Mouse (Mus musculus) kidney, embryonic 16.5 days (tissue): ENCODE data around the gene Plcxd3. TPM values are rescaled to one million over a fixed set of nuclear protein-coding genes. Genes with fewer than 3 reads are reported as not detected.

ENCODE experiments used
- ATAC-seq: fragments of 200-750 bp; cut with Nextera tagmentation; 2 replicates; pipeline ENCODE4 v1.8.0; 2017; ENCODE audit warnings: moderate TSS enrichment; ENCODE audit not compliant: low FRiP score, low TSS enrichment
- H3K27ac ChIP-seq: fragments of 300-500 bp; sonication (generic); 2 replicates; pipeline ENCODE4 v1.5.1; 2014; ENCODE audit warnings: low read length
- H3K27me3 ChIP-seq: fragments of 300-500 bp; sonication (generic); 2 replicates; pipeline ENCODE4 v1.6.1; 2014; ENCODE audit warnings: low read length, control low read depth, mixed read lengths; ENCODE audit not compliant: insufficient read depth
- H3K36me3 ChIP-seq: fragments of 300-500 bp; sonication (generic); 2 replicates; pipeline ENCODE4 v1.6.1; 2014; ENCODE audit warnings: low read length, control low read depth, mixed read lengths; ENCODE audit not compliant: insufficient read depth
- H3K4me1 ChIP-seq: fragments of 300-500 bp; sonication (generic); 2 replicates; pipeline ENCODE4 v1.6.1; 2014; ENCODE audit warnings: low read length, control low read depth, mixed read lengths; ENCODE audit not compliant: insufficient read depth
- H3K4me2 ChIP-seq: fragments of 300-500 bp; sonication (generic); replicated peaks from 2 replicates; pipeline ENCODE4 v1.6.1; 2014; ENCODE audit warnings: low read depth, low read length
- H3K4me3 ChIP-seq: fragments of 300-500 bp; sonication (generic); 2 replicates; pipeline ENCODE4 v1.5.1; 2014; ENCODE audit warnings: mild to moderate bottlenecking, low read length
- H3K9ac ChIP-seq: fragments of 300-500 bp; sonication (generic); replicated peaks from 2 replicates; pipeline ENCODE4 v1.6.1; 2014; ENCODE audit warnings: low read length
- H3K9me3 ChIP-seq: fragments of 300-500 bp; sonication (generic); 2 replicates; pipeline ENCODE4 v1.6.1; 2016; ENCODE audit warnings: low read length, control low read depth
- whole genome bisulfite sequencing: fragments of 180-500 bp; shearing (Covaris S2); extraction: QIAGEN DNeasy Blood & Tissue Kit; methylation state at CpG from one replicate; pipeline ENCODE4 v1.1.7; 2014; 5-methylcytosine and 5-hydroxymethylcytosine counted together
- polyA plus RNA-seq: library from polyadenylated mRNA; unstranded; fragments of >200 nt; fragmentation: Nextera tagmentation; extraction: Ambion mirVana; gene quantifications from 2 replicates; pipeline ENCODE4 v1.2.1, GENCODE M21; 2015

Gene Plcxd3
- 2.1 and 3.2 TPM in 2 replicates for polyA plus RNA-seq

GRCm38 (mm10) chr15:4375423-4376220 lies at the start of gene Plcxd3:
Gene Plcxd3 (plus strand): TSS chr15:4375491.
- no peaks in the 10 kb centered on the region for H3K9me3 ChIP-seq
- H3K36me3 ChIP-seq: no peaks in the 10 kb centered on the region
- H3K4me1 ChIP-seq: peaks cover 11% of the 10 kb centered on the region; the same call in 1 of the 2 replicates
- WGBS: under 1% methylated on average over 33 of the region's 33 CpGs
- H3K9ac ChIP-seq: peak within 1 kb of the TSS; percentile 20; the same call in 1 of the 2 replicates
- peak; percentile 88 for ATAC-seq
- H3K27me3 ChIP-seq: peaks cover 4% of the 10 kb centered on the region
- no peak within 1 kb of the TSS for H3K27ac ChIP-seq
- peak within 1 kb of the TSS; percentile 49 for H3K4me3 ChIP-seq
- H3K4me2 ChIP-seq: peak within 1 kb of the TSS; percentile 77

DNA sequence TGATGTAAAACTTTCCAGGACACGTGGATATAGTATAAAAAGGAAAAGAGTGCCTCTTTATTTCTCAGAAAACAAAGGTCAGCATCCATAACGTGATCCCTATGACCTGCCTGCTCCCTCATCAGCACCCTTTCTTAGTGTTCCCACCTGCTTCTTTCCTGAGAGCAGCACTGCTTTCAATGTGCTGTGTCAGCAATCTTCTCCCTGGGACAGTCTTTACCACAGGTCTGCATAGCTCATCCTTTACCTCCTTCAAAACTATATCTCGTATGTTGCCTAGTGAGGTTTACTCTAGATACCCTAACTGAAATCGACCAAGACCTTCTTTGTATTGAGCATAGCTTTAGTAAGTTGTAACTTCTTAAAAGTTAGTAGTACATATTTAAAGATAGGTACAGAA lies 43.4 kb upstream of the Plcxd3 start:
- no peaks in the 10 kb centered on the region for H3K9me3 ChIP-seq
- no peaks in the 10 kb centered on the region for H3K27me3 ChIP-seq
- 82% methylated on average over 4 of the region's 4 CpGs for WGBS

GRCm38 (mm10) chr15:4341620-4342019 lies 33.7 kb upstream of the Plcxd3 start:
- no peak overlapping the region for H3K27ac ChIP-seq
- H3K27me3 ChIP-seq: no peaks in the 10 kb centered on the region
- H3K4me1 ChIP-seq: no peaks in the 10 kb centered on the region
- no peaks in the 10 kb centered on the region for H3K36me3 ChIP-seq
- ATAC-seq: no peak
- no peak overlapping the region for H3K9ac ChIP-seq
- H3K4me3 ChIP-seq: no peak overlapping the region
- H3K4me2 ChIP-seq: no peak overlapping the region
- WGBS: 25% methylated on average over 4 of the region's 4 CpGs
- no peaks in the 10 kb centered on the region for H3K9me3 ChIP-seq

More for the DNA sequence above, 43.4 kb upstream of the Plcxd3 start:
- H3K27ac ChIP-seq: no peak overlapping the region
- H3K4me2 ChIP-seq: no peak overlapping the region
- H3K4me3 ChIP-seq: no peak overlapping the region
- no peaks in the 10 kb centered on the region for H3K36me3 ChIP-seq
- H3K9ac ChIP-seq: no peak overlapping the region
- no peak for ATAC-seq
- H3K4me1 ChIP-seq: no peaks in the 10 kb centered on the region

DNA sequence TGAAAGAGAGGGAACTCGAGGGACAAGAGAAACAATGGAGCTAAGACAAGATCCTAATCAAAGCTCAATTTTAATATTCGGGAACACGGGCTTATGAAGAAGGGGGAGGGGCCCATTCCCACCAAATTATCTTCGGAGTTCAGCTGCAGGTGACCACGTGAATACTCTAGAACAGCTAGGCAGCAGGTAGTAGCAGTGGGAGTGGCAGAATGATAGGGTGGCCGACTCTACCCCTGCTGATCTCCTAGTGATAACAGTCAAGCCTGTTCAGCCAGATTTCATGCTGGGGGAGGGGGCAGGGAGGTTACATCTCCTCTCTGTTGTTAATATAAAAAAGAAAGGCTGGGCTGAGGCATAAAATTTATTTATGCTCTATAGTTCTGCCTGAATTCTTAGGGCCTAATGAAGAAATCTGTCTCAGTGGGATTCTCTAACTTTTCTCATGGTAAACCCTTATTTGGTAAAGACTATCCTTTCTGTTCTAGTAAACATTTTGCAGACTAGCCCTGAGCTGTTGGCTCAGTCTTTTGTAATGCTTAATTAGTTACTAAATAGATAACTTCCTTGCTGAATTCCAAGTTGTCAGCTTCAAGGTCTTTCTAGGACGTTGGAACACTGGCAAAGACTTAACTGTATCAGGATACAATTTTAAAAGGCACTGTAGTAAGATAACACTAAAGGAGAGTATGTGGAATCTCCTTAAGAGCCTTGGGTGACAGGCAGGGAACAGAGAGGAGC lies 26.3 kb upstream of the Plcxd3 start:
- H3K4me2 ChIP-seq: no peak overlapping the region
- no peak overlapping the region for H3K4me3 ChIP-seq
- 35% methylated on average over 7 of the region's 7 CpGs for WGBS
- ATAC-seq: no peak
- no peak overlapping the region for H3K27ac ChIP-seq
- H3K36me3 ChIP-seq: no peaks in the 10 kb centered on the region
- no peaks in the 10 kb centered on the region for H3K9me3 ChIP-seq
- H3K4me1 ChIP-seq: no peaks in the 10 kb centered on the region
- no peaks in the 10 kb centered on the region for H3K27me3 ChIP-seq
- H3K9ac ChIP-seq: no peak overlapping the region

- no peak overlapping the region for H3K27ac ChIP-seq
- H3K9me3 ChIP-seq: 0 out of 2 replicates have a peak, but pooled peaks cover 4% of the 10 kb centered on the region
- H3K4me2 ChIP-seq: no peak overlapping the region
- H3K9ac ChIP-seq: no peak overlapping the region
- no peaks in the 10 kb centered on the region for H3K27me3 ChIP-seq
- H3K36me3 ChIP-seq: no peaks in the 10 kb centered on the region
- no peak overlapping the region for H3K4me3 ChIP-seq
- WGBS: 70% methylated on average over 11 of the region's 11 CpGs
- ATAC-seq: no peak
- H3K4me1 ChIP-seq: no peaks in the 10 kb centered on the region
Measured at GRCm38 (mm10) chr15:4356397-4356796, 18.9 kb upstream of the Plcxd3 start.

- Histone ChIP-seq H3K36me3 (no peaks in the 10 kb centered on the region), H3K4me3 (no peak overlapping the region), H3K9ac (no peak overlapping the region), H3K4me2 (no peak overlapping the region), H3K4me1 (no peaks in the 10 kb centered on the region), H3K27me3 (no peaks in the 10 kb centered on the region), H3K27ac (no peak overlapping the region), H3K9me3 (0 out of 2 replicates have a peak, but pooled peaks cover 4% of the 10 kb centered on the region)
- ATAC-seq: no peak
- 82% methylated on average over 4 of the region's 4 CpGs for WGBS
Measured at GRCm38 (mm10) chr15:4357706-4358105, 17.6 kb upstream of the Plcxd3 start.

DNA sequence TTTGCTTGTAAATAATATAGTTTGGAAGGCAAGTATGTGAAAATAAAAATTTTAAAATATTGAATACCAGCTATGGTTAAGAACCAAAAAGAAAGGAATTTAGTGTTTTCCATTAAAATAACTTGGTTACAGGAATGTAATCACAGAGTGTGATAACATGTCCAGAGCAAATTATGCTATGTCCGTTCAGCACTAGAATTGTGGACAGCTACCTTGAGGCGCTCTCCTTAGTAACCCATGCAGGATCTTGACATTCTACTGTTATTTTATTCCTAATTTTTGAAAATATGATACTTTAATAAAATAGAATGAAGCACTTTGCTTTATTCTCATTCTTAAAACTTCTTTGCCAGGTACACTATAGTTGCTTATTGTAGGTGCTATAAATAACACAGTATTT lies 7.5 kb upstream of the Plcxd3 start:
- Histone ChIP-seq H3K36me3 (no peaks in the 10 kb centered on the region), H3K4me3 (no peak overlapping the region), H3K27ac (no peak overlapping the region), H3K9me3 (no peaks in the 10 kb centered on the region), H3K4me1 (no peaks in the 10 kb centered on the region), H3K9ac (no peak overlapping the region), H3K4me2 (no peak overlapping the region), H3K27me3 (no peaks in the 10 kb centered on the region)
- no peak for ATAC-seq
- 51% methylated on average over 2 of the region's 2 CpGs for WGBS

GRCm38 (mm10) chr15:4374453-4374990 lies 769 bp upstream of the Plcxd3 start:
- 45% methylated on average over 6 of the region's 6 CpGs for WGBS
- H3K4me1 ChIP-seq: peaks cover 11% of the 10 kb centered on the region; the same call in 1 of the 2 replicates
- H3K36me3 ChIP-seq: no peaks in the 10 kb centered on the region
- H3K9me3 ChIP-seq: no peaks in the 10 kb centered on the region
- H3K4me2 ChIP-seq: peak overlapping the region; percentile 77; the same call in 1 of the 2 replicates
- ATAC-seq: no peak
- H3K27ac ChIP-seq: no peak overlapping the region
- H3K9ac ChIP-seq: no peak overlapping the region
- peak overlapping the region; percentile 49 for H3K4me3 ChIP-seq
- peaks cover 4% of the 10 kb centered on the region for H3K27me3 ChIP-seq

GRCm38 (mm10) chr15:4375031-4375422 lies 264 bp upstream of the Plcxd3 start:
- Histone ChIP-seq H3K9me3 (no peaks in the 10 kb centered on the region), H3K27me3 (peaks cover 4% of the 10 kb centered on the region), H3K27ac (no peak overlapping the region), H3K36me3 (no peaks in the 10 kb centered on the region), H3K9ac (peak overlapping the region; percentile 20; the same call in 1 of the 2 replicates), H3K4me1 (peaks cover 11% of the 10 kb centered on the region; the same call in 1 of the 2 replicates), H3K4me2 (peak overlapping the region; percentile 77), H3K4me3 (peak overlapping the region; percentile 49)
- no peak for ATAC-seq
- WGBS: 23% methylated on average over 6 of the region's 6 CpGs
